Mouse (Mus musculus) olfactory bulb, adult 2 months (tissue): ENCODE data around the gene Slc6a20b. TPM values are rescaled to one million over a fixed set of nuclear protein-coding genes. Genes with fewer than 3 reads are reported as not detected.

Source experiments
- H3K27ac ChIP-seq: fragments of 200-500 bp; 2 replicates; pipeline ENCODE4 v1.5.1; 2012; ENCODE audit warnings: low read depth, low read length; ENCODE audit not compliant: insufficient read depth
- H3K4me1 ChIP-seq: fragments of 200-500 bp; 2 replicates; pipeline ENCODE4 v1.6.1; 2012; ENCODE audit warnings: low read length; ENCODE audit not compliant: control insufficient read depth, insufficient read depth
- H3K4me3 ChIP-seq: fragments of 200-500 bp; 2 replicates; pipeline ENCODE4 v1.5.1; 2012; ENCODE audit warnings: mild to moderate bottlenecking, low read depth, low read length, moderate library complexity; ENCODE audit not compliant: insufficient read depth
- CTCF ChIP-seq: fragments of 200-500 bp; IDR thresholded peaks from 2 replicates; pipeline ENCODE4 v1.5.1; 2012; ENCODE audit warnings: low read depth, mild to moderate bottlenecking, low read length, moderate library complexity; ENCODE audit not compliant: insufficient read depth
- POLR2A ChIP-seq: fragments of 200-500 bp; IDR thresholded peaks from 2 replicates; pipeline ENCODE4 v1.6.1; 2012; ENCODE audit warnings: mild to moderate bottlenecking, low read depth, low read length, moderate library complexity; ENCODE audit not compliant: insufficient read depth
- WGBS: fragments of 180-500 bp; shearing (Covaris S2); methylation state at CpG from one replicate; pipeline ENCODE4 v1.1.7; 2018; 5-methylcytosine and 5-hydroxymethylcytosine counted together
- polyA plus RNA-seq: library from polyadenylated mRNA; stranded (reverse); fragments of >200 nt; gene quantifications from 2 replicates; pipeline ENCODE4 v1.2.4, GENCODE M21; 2012; ENCODE audit warnings: low replicate concordance; ENCODE audit not compliant: missing spikeins, insufficient read depth, insufficient read length

The Slc6a20b gene
- polyA plus RNA-seq, 1 experiment = not detected

GRCm38 (mm10) chr9:123640106-123640505 lies 7.7 kb upstream of the Slc6a20b start:
- no peak overlapping the region for H3K4me3 ChIP-seq
- H3K27ac ChIP-seq = no peak overlapping the region
- TF ChIP-seq POLR2A (no peak), CTCF (no peak)
- no peaks in the 10 kb centered on the region for H3K4me1 ChIP-seq
- WGBS = 89% methylated on average over 1 of the region's 1 CpGs

GRCm38 (mm10) chr9:123638668-123639089 lies 6.3 kb upstream of the Slc6a20b start:
- H3K4me3 ChIP-seq = no peak overlapping the region
- TF ChIP-seq CTCF (no peak), POLR2A (no peak)
- no peak overlapping the region for H3K27ac ChIP-seq
- H3K4me1 ChIP-seq = no peaks in the 10 kb centered on the region
- whole genome bisulfite sequencing = 76% methylated on average over 1 of the region's 1 CpGs

GRCm38 (mm10) chr9:123638231-123638630 lies 5.9 kb upstream of the Slc6a20b start:
- no peak overlapping the region for H3K4me3 ChIP-seq
- no peak for TF ChIP-seq CTCF
- no peak for TF ChIP-seq POLR2A
- H3K27ac ChIP-seq = no peak overlapping the region
- no peaks in the 10 kb centered on the region for H3K4me1 ChIP-seq

- Histone ChIP-seq H3K4me1 (no peaks in the 10 kb centered on the region), H3K27ac (no peak overlapping the region), H3K4me3 (no peak overlapping the region)
- no peak for TF ChIP-seq CTCF
- TF ChIP-seq POLR2A = no peak
- WGBS = 71% methylated on average over 5 of the region's 5 CpGs
Measured at GRCm38 (mm10) chr9:123636771-123637170, 4.4 kb upstream of the Slc6a20b start.

GRCm38 (mm10) chr9:123632993-123633392 lies 628 bp upstream of the Slc6a20b start:
- Histone ChIP-seq H3K27ac (no peak overlapping the region), H3K4me1 (no peaks in the 10 kb centered on the region)
- 85% methylated on average over 3 of the region's 3 CpGs for WGBS

GRCm38 (mm10) chr9:123631666-123632065 lies 699 bp downstream of the Slc6a20b start:
- 87% methylated on average over 3 of the region's 3 CpGs for WGBS
- Histone ChIP-seq H3K4me3 (no peak overlapping the region), H3K4me1 (no peaks in the 10 kb centered on the region), H3K27ac (no peak overlapping the region)
- no peak for TF ChIP-seq POLR2A
- no peak for TF ChIP-seq CTCF

More at GRCm38 (mm10) chr9:123632993-123633392, 628 bp upstream of the Slc6a20b start:
- H3K4me3 ChIP-seq = no peak overlapping the region
- TF ChIP-seq POLR2A = no peak
- no peak for TF ChIP-seq CTCF

- Histone ChIP-seq H3K4me3 (no peak overlapping the region), H3K27ac (no peak overlapping the region), H3K4me1 (no peaks in the 10 kb centered on the region)
- WGBS = 94% methylated on average over 11 of the region's 11 CpGs
- TF ChIP-seq CTCF (no peak), POLR2A (no peak)
Measured at GRCm38 (mm10) chr9:123625821-123626220, 6.5 kb downstream of the Slc6a20b start.

GRCm38 (mm10) chr9:123624741-123625140 lies 7.6 kb downstream of the Slc6a20b start:
- WGBS = 96% methylated on average over 2 of the region's 2 CpGs
- no peak overlapping the region for H3K4me3 ChIP-seq
- TF ChIP-seq POLR2A (no peak), CTCF (no peak)
- no peak overlapping the region for H3K27ac ChIP-seq
- H3K4me1 ChIP-seq = no peaks in the 10 kb centered on the region

GRCm38 (mm10) chr9:123620311-123621098 lies 11.9 kb downstream of the Slc6a20b start:
- H3K4me1 ChIP-seq = no peaks in the 10 kb centered on the region
- no peak overlapping the region for H3K27ac ChIP-seq
- no peak overlapping the region for H3K4me3 ChIP-seq
- TF ChIP-seq CTCF (no peak), POLR2A (no peak)
- 91% methylated on average over 5 of the region's 5 CpGs for WGBS
